ENCODE assay signal across 26 mouse cellular contexts in the genomic region with DNA sequence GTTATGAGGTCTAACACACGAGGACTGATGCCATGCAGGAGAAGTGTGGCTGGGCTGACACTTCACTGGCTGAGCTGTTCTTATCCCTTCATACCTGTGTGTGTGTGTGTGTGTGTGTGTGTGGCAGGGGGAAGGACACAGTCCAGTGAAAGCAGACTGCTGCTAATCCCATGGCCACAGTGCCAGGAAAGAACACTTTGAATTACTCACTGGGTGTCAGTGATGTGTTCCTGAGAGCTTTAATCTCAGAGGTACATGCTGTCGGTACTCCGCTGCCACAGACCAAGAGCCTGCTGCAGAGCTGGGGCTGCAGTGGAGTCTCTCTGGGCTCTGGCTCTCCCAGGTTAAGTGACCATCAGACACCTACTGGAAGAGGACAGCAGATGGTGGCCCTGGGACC.
DNase-seq lines count a peak whose midpoint lies in the region; ATAC-seq lines count a peak whose summit lies in the region.
"Had no signal": no experiment of that assay in that cellular context is flagged by ENCODE, and none has a peak within 500 bp of the region (broad histone marks: within the 10 kb centered on the region; RNA-seq: fewer than 3 reads in every experiment).

No protein-coding gene starts in this region.

- H3K4me1 ChIP-seq in heart, embryonic 10.5 days: peaks cover 33% of the 10 kb centered on the region
- peaks cover 30% of the 10 kb centered on the region for H3K4me1 ChIP-seq in heart, embryonic 13.5 days
- peaks cover 6% of the 10 kb centered on the region; the same call in 1 of the 2 replicates for H3K4me1 ChIP-seq in heart, embryonic 16.5 days (ENCODE audit: control insufficient read depth, insufficient read depth, low read length)
- no peaks in the 10 kb centered on the region; the same call in 1 of the 2 replicates for H3K4me1 ChIP-seq in forebrain, embryonic 16.5 days (replicated peaks; ENCODE audit: control insufficient read depth, insufficient read depth, low read length)
- H3K4me1 ChIP-seq: hindbrain, embryonic 10.5 days; hindbrain, embryonic 13.5 days; intestine, embryonic 15.5 days; kidney, embryonic 15.5 days had no signal

- H3K27me3 ChIP-seq in heart, embryonic 10.5 days (ENCODE audit: insufficient read depth, poor library complexity, severe bottlenecking): no peaks in the 10 kb centered on the region
- no peaks in the 10 kb centered on the region for H3K27me3 ChIP-seq in heart, embryonic 13.5 days (replicated peaks)
- H3K27me3 ChIP-seq in heart, embryonic 16.5 days (ENCODE audit: control insufficient read depth, insufficient read depth, low read length): no peaks in the 10 kb centered on the region
- no peaks in the 10 kb centered on the region for H3K27me3 ChIP-seq in forebrain, embryonic 16.5 days (replicated peaks; ENCODE audit: control insufficient read depth, insufficient read depth, low read length)
- H3K27me3 ChIP-seq: CH12.LX; hindbrain, embryonic 13.5 days; intestine, embryonic 15.5 days; kidney, embryonic 15.5 days; Patski had no signal

- intact Hi-C loops in heart, postnatal 14 days (cut with DNase I): no loop called here
- intact Hi-C loops in heart, postnatal 25 days (cut with DNase I): no loop called here
- intact Hi-C loops in heart, postnatal 10 days (cut with DNase I): no loop called here

- peak; percentile 76 for DNase-seq in heart, embryonic 10.5 days (ENCODE audit: low spot score)
- no peak for DNase-seq in heart, postnatal 14 days
- no peak for DNase-seq in heart, postnatal 25 days (ENCODE audit: low spot score)
- peak; percentile 11 to 21 for DNase-seq in heart, postnatal 10 days
- DNase-seq: adrenal gland, postnatal 10 days; adrenal gland, postnatal 36 days; B cell, adult 2 months; cerebellum, adult 18-20 months; cerebellum, adult 9-10 months; cerebellum, postnatal 14 days; gastrocnemius, postnatal 25 days; kidney, adult 11 months; kidney, adult 8-10 months had no signal

- ATAC-seq in heart, embryonic 13.5 days (ENCODE audit: extremely low read depth, insufficient number of reproducible peaks, low FRiP score, low TSS enrichment): peak; percentile 58; the same call in 1 of the 2 replicates
- ATAC-seq in heart, embryonic 16.5 days (replicated peaks; ENCODE audit: extremely low read depth, insufficient read depth, low FRiP score): peak; percentile 79
- ATAC-seq in forebrain, embryonic 16.5 days: no peak
- no peak for ATAC-seq in erythroid progenitor cell, adult 5-6 weeks (replicated peaks; ENCODE audit: low FRiP score, poor library complexity, severe bottlenecking)
- ATAC-seq: forebrain, embryonic 14.5 days; hindbrain, embryonic 16.5 days; intestine, embryonic 15.5 days; Patski had no signal

- peak overlapping the region; percentile 11; the same call in 1 of the 2 replicates for H3K27ac ChIP-seq in heart, embryonic 10.5 days
- peak overlapping the region; percentile 36; the same call in 1 of the 2 replicates for H3K27ac ChIP-seq in heart, embryonic 13.5 days (replicated peaks)
- H3K27ac ChIP-seq in heart, embryonic 16.5 days (ENCODE audit: low read length): peak overlapping the region; percentile 46; the same call in 1 of the 2 replicates
- no peak overlapping the region for H3K27ac ChIP-seq in forebrain, embryonic 16.5 days (ENCODE audit: low read length)
- H3K27ac ChIP-seq: hindbrain, embryonic 10.5 days; hindbrain, embryonic 13.5 days; intestine, embryonic 15.5 days; kidney, embryonic 15.5 days had no signal

- H3K4me3 ChIP-seq in heart, embryonic 10.5 days: no peak overlapping the region
- no peak overlapping the region for H3K4me3 ChIP-seq in heart, embryonic 13.5 days
- no peak overlapping the region for H3K4me3 ChIP-seq in heart, embryonic 16.5 days (ENCODE audit: low read length)
- no peak overlapping the region for H3K4me3 ChIP-seq in forebrain, embryonic 16.5 days (replicated peaks; ENCODE audit: low read length)
- H3K4me3 ChIP-seq: hindbrain, embryonic 10.5 days; hindbrain, embryonic 13.5 days; intestine, embryonic 15.5 days; kidney, embryonic 15.5 days had no signal

- no peaks in the 10 kb centered on the region for H3K9me3 ChIP-seq in heart, embryonic 10.5 days
- H3K9me3 ChIP-seq in heart, embryonic 13.5 days: no peaks in the 10 kb centered on the region
- H3K9me3 ChIP-seq in heart, embryonic 16.5 days (replicated peaks; ENCODE audit: control insufficient read depth, low read length): no peaks in the 10 kb centered on the region
- no peaks in the 10 kb centered on the region for H3K9me3 ChIP-seq in forebrain, embryonic 16.5 days (ENCODE audit: control insufficient read depth, low read length)
- H3K9me3 ChIP-seq: G1E; hindbrain, embryonic 10.5 days; hindbrain, embryonic 13.5 days; intestine, embryonic 15.5 days; kidney, embryonic 15.5 days had no signal

- H3K9ac ChIP-seq in heart, embryonic 13.5 days: no peak overlapping the region
- no peak overlapping the region for H3K9ac ChIP-seq in heart, embryonic 16.5 days (ENCODE audit: low read length)
- H3K9ac ChIP-seq in forebrain, embryonic 16.5 days (replicated peaks; ENCODE audit: low read depth, low read length): no peak overlapping the region
- H3K9ac ChIP-seq: hindbrain, embryonic 13.5 days; intestine, embryonic 15.5 days; kidney, embryonic 15.5 days had no signal

- no peak overlapping the region for H3K4me2 ChIP-seq in heart, embryonic 13.5 days
- no peak overlapping the region for H3K4me2 ChIP-seq in heart, embryonic 16.5 days (ENCODE audit: low read depth, low read length)
- H3K4me2 ChIP-seq in forebrain, embryonic 16.5 days (ENCODE audit: low read length): no peak overlapping the region
- H3K4me2 ChIP-seq: hindbrain, embryonic 13.5 days; intestine, embryonic 15.5 days; kidney, embryonic 15.5 days had no signal

- WGBS in heart, embryonic 10.5 days: 51% methylated on average over 3 of the region's 3 CpGs
- WGBS in heart, embryonic 13.5 days: 42% methylated on average over 3 of the region's 3 CpGs
- 39% methylated on average over 3 of the region's 3 CpGs for WGBS in heart, embryonic 16.5 days
- WGBS in forebrain, embryonic 16.5 days: 86% methylated on average over 3 of the region's 3 CpGs

- no peaks in the 10 kb centered on the region for H3K36me3 ChIP-seq in heart, embryonic 10.5 days
- no peaks in the 10 kb centered on the region for H3K36me3 ChIP-seq in heart, embryonic 13.5 days
- H3K36me3 ChIP-seq in heart, embryonic 16.5 days (ENCODE audit: control insufficient read depth, insufficient read depth): no peaks in the 10 kb centered on the region
- H3K36me3 ChIP-seq in forebrain, embryonic 16.5 days (ENCODE audit: control insufficient read depth, insufficient read depth): no peaks in the 10 kb centered on the region
- H3K36me3 ChIP-seq: G1E; hindbrain, embryonic 10.5 days; hindbrain, embryonic 13.5 days; intestine, embryonic 15.5 days; kidney, embryonic 15.5 days had no signal

Comparison
In these comparisons a context has a peak if more than half of its experiments do, and no peak if none do; other contexts are left out.
1. DNase-seq: peak in heart, embryonic 10.5 days (single experiment) and heart, postnatal 10 days (2 of 2); none in heart, postnatal 14 days (0 of 2) and heart, postnatal 25 days (single experiment).
2. ATAC-seq: peak in heart, embryonic 13.5 days (single experiment) and heart, embryonic 16.5 days (single experiment); none in forebrain, embryonic 16.5 days (single experiment) and erythroid progenitor cell, adult 5-6 weeks (single experiment).